Mouse (Mus musculus): ENCODE data around the gene Cemip.
A peak's percentile ranks its signal among the peaks of the same experiment; 100 is the strongest.

Gene Cemip

DNA sequence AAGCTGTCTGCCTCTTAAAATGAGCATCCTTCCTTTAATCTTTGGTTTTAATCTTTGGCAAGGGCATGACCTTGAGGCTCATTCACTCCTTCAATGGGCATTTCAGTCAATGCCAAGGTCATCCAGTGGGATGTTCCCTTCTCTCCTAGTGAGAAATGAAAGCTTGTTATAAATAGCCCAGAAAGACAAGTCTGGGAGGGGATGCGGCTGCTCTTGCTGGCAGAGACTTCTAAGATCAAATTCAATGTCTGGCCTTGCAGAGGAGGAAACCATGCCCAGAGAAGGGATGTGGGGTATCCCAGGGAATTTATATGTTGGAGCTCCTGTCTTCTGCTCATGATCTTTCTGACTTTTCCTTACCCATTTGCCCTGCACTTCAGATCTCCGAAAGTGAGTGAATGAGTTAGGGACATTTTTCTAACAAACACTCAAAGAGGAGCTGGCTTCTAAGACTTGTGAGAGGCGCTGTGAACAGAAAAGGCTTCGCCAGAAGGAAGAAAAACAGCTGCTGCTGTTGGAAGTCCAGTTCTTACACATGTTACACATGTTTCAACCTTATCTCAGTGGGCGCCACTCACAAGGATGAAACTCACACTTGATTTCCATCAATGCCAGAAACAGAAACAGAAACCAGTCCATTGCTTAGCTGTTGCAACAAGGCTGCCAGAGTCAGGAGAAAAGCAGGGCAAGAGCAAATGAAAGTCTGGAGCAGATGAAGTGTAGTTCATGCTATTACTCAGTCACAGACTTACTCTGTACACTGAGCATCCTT is 120.1 kb downstream of the Cemip start:
- no peak for DNase-seq (ENCODE audit: low spot score)

DNA sequence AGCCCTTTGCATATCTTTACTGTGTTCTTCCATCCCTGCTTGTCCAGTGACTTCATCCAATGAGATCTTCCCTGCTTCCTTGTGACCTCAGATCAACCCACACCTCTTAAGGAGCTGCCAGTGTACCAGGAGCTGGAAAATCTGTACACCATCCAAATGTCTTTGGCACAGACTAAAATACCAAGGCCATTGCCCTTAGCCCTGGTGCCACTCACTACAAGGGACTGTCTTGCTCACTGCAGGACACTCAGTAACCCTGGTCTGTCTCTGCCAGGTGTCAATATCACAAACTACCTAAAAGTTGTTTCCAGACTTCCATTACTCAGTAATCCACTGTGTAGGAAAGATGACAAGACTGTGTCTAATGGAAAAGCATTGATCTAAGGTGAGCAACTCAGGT is 121.1 kb downstream of the Cemip start:
- no peak for DNase-seq (ENCODE audit: low spot score)

DNA sequence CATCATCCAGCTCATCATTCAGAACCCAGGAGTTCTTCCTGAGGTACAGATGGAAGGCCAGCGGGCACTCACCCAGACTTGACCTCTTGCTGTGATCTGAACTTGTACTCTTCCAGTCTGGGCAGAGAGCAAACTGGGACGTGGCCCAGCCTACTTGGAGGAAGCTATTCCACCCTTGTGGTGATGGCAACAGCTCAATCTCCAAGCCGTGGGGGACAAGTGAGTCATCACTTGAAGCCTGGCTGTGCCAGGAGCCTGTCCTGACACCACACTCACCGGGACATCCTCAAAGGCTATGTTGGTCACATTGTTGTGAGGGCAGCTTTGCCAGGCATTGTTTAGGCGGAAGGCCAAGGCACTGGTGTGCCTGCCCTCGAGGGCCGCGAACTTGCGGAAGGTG is 133.8 kb downstream of the Cemip start:
- no peak for DNase-seq (ENCODE audit: low spot score)

DNA sequence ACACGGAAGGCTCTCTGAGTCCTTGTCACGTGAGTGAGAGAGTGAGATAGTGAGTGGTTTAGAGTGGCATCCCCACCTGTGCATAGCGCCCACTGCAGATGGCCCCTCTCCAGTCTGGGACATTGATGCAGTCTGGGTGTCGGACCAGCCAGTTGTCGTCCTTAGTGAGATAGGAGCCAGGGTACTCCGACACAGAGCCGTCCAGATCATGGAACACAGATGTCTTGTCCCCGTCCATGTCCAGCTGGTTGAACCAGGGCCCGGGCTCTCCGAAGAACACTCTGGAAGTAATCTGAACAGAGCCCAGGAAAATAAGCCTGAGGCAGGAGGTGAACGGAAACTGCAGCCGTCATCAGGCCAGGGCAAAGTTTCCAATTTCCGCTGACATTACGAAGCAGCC is 135.0 kb downstream of the Cemip start:
- no peak for DNase-seq (ENCODE audit: low spot score)

DNA sequence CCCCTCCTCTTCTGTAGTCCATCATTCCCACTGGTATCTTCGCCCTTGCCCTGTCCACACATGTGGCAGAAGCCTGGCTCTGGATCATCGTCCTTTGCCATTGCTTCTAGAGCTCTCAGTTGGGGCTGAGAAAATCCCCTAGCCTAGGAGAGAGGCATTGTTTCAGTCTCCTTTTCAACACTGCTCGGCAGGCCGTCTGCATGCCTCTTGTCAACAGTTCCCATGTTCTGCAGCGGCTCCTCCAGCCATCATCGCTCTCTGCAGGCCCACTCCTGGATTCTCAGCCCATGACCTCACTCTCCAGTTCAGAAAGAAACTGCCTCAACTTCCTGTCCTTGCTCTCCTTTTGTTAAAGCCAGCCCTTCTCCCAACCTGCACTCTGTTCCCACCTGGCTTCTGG is 136.6 kb downstream of the Cemip start:
- no peak for DNase-seq (ENCODE audit: low spot score)

DNA sequence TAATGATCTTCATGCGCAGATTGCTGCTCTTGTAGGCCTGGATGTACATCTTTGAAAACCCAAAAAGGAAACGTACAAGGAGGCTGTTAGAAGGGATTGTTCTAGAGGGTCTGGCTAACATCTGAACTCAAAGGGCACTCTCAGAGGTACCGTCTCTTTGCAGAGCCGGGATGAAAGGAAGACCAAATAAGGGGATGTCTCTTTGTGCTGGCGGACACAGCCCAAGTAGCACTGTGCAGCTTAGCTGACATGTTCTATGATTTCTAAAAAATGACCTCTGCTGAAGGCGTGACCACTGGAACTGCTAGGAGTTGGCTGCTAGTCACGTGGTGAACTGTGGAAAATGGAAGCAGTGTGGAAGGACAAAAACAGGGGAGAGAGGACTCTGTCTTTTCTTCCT is 137.6 kb downstream of the Cemip start:
- no peak for DNase-seq (ENCODE audit: low spot score)

DNA sequence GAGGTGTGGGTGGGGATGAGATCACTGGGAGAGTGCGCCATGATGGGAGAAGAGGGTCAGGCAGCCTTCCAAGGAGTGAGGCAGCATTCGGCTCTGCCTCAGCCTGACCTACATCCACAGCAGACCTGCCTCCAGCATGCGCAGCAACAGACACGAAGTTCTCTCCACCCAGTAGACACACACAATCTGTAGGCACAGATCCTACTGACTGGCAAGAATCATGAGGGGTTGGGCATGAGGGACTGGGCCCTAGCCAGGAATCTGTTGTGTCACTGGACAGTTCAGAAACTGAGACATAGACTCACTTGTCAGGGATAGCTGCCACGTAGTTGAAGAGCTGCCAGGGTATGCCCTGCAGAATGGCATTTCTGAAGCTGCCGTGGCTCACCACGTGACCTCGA is 144.6 kb downstream of the Cemip start:
- no peak for DNase-seq (ENCODE audit: low spot score)

DNA sequence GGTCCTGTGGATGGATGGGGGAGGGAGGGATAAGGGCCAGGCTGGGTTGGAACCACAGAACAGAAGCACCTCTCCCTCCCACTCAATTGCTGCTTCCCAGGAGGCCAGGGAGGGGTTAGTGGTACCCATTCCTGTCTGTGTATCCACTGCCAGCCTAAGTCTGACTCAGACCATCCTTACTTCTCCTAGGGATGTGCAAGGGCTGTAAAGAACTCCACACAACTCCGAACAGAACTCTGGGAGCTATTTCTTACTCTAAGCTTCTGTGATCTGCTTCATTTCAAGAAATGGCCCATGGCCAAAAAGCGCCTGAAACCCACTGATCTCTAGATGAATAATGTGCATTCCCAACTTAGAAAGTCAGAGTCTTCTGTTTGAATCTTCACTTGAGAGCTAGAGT is 146.2 kb downstream of the Cemip start:
- no peak for DNase-seq (ENCODE audit: low spot score)

DNA sequence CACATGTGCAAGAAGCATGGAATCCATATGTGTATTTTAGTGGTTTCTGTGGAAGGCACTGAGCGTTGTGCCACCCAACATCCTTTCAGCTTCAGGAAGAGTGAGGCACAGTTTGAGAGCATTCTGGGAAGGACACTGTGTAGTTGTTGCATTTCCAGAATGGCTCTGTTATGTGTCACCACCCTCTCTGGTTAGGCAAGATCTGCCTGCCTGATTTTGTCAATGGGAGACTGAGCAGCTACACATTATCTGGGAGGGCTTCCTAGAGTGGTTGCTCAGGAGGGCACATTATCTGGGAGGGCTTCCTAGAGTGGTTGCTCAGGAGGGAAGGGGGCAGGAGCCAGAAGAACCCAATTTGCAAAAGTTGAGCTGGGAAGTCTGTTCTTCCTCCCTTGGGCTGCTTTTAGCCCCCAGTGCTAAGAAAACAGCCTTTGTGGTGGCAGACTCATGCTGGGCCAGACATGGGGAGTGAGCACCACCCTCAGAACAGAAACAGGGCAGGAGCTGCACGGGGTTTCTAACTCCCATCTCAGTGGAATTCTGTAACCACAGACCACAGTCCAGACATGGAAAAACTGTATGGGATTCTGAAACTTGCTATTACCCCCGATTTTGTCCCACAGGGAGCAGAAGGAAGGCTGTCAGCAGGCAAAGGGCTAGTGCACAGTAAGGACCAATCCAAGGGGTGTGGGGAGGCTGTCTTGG is 147.1 kb downstream of the Cemip start:
- DNase-seq (ENCODE audit: low spot score), result no peak

DNA sequence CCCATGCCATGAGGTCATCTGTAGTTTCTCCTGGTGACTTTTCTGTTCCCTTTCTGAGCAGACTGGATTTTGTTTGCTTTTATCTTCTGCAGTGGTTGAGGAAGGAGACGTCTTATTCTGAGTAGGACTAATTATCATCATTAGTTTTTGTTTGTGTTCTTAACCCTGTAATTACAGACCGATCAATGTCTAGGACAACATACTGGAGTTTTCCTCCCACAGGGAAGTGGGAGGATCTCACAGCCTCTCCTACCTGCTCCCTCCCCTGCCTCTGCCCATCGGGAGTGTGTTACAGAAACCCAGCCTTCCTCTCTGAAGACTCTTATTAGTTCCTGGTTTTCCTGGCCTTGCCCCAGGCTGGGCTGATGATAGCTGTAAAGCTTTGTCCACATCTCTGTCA is 164.7 kb downstream of the Cemip start:
- no peak for DNase-seq (ENCODE audit: low spot score)

DNA sequence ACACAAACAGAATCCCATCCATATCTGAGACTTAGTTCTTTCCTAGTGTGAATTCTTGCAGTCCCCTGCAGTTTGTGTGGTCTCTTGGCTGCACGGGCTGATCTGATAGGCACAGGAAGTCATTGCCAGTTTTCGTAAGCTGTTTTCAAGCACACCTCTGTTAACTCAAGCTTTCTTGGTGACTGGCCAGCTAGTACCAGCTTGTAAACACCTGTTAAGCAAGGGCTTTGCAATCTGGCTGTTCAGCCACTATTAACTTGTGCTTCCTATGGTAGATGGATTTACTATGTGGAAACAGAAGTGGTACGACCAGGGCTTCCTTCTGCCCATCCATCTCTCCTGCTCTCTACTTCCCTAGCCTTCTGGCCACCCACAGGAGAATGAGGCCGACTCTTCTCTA is 166.1 kb downstream of the Cemip start:
- DNase-seq (ENCODE audit: low spot score), result no peak

DNA sequence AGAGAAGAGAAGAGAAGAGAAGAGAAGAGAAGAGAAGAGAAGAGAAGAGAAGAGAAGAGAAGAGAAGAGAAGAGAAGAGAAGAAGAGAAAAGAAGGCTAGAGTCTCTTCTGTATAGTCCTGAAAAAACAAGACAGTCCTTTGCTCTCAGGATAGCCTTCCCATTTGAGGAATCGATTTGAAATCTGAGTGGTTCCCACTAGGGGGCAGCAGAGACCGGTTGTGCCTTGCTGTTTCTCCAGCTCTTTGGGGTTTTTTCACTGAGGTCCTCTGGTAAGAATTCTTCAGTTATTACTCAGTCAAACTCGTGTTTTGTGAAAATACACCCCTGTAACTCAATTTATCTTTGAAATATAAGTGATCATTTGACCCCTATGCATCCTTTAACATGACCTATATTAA is 171.7 kb downstream of the Cemip start:
- peak; percentile 87 for DNase-seq (ENCODE audit: low spot score)

DNA sequence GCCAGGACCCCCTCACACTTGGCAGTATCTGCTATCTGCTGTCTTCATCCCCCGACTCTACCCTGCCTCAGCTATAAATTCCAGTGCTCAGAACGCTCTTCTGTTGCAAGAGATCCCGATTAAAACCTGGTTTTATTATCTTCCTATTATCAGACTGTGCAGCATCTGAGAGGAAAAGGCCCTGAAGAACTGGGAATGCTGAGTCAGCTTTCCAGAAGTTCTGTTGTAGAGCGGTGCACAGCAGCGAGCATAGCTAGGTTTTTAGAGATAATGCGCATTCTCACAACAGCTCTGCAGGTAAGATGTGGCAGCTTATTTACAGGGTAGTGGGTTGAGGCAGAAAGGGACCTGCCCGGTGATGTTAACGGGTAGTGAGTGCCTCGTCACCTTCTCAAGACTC is 172.3 kb downstream of the Cemip start:
- DNase-seq (ENCODE audit: low spot score), result no peak

DNA sequence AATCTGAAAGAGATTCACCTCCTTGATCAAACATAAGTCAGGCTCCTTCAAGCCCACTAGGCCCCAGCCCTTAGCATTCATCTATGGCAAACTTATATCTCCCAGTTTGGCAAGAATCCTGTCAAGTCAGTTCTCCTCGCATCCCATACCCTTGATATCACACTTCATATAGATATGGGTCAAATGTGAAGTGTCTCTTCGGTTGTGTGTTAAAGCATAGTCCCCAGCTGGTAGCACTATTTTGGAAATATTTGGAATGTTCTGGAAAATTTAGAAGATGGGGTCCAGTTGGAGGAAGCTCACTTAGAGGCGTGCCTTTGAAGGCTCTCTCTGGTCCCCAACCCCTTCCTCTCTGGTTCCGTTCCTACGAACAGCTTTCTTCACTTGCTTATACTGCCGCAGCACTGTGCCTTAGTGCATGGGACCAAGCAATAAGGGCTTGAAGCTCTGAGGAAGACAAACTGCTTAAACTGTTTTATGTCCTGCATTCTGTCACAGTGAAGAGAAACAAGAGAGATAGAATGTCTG is 172.8 kb downstream of the Cemip start:
- DNase-seq (ENCODE audit: low spot score), result no peak

DNA sequence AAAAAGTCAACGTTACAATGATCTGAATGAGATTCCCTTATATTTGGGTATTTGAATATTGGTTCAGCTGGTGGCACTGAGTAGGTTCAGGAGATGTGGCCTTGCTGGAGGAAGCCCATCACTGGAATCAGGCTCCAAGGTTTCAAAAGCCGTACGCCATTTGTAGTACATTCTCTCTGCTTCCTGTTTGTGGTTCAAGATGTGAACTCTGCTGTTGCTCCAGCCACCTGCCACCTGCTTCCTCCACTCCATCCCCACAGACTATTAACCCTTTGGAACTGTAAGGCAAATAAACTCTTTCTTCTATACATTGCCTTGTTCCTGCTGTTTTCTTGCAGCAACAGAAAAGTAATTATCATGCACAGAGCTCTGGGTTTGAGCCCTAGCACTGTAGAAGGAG is 174.4 kb downstream of the Cemip start:
- no peak for DNase-seq (ENCODE audit: low spot score)

DNA sequence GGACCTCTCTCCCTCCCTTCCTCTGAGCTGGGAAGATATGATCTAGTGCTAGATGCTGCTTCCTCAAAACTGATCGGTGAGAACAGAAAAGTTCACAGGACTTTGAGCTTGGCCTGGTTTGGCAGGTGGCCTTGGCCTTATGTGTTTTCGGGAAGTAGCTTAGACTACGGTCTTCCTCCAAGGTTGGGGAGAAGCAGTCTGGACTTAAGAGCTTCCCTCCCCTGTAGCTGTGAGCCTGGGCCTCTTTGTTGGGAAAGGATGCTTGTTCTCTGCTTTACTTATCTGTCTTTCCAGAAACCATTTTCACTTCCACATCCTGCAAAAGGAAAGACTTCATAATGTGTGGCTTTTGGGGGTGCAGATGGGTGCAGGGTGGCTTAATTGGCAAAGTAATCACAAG is 181.5 kb downstream of the Cemip start:
- DNase-seq (ENCODE audit: low spot score), result no peak

DNA sequence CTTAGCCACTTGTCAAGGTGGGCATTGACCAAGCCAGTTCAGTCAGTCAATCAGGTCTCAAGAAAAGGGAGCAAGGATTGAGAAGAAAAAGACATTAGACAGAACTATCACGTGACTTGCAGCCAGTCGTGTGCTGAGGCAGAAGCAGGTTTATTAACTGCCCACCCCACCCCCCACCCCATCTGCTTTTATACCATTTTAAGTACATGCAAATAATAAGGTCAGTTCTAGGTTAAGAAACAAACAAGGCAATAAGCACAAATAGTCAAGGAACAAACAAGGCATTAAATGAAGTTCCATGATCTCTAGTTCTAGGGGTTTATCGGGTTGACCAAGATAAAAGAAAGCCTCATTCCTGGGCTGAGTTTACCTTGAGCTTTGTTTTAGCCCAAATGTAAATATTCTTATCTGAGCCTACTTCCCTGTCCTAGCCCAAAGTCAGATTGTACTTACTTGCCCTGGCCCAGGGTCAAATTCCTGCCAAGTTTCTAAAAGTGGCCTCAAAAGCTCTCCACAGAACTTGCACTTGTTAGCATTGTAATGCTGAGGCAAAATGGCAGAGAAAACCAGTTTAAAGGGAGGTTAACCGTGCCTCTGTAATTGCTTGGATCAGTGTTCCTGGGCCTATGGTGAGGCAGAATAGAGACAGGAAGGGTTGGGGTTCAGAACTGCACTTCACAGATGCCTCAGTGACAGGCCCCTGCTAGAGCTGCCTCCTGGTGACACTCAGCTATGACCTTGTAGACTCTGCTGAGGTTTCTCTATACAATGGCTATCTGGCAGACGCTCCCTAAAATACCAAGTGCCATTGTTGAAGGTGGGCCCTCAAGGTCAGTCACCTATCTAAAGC is 183.8 kb downstream of the Cemip start:
- no peak for DNase-seq (ENCODE audit: low spot score)

DNA sequence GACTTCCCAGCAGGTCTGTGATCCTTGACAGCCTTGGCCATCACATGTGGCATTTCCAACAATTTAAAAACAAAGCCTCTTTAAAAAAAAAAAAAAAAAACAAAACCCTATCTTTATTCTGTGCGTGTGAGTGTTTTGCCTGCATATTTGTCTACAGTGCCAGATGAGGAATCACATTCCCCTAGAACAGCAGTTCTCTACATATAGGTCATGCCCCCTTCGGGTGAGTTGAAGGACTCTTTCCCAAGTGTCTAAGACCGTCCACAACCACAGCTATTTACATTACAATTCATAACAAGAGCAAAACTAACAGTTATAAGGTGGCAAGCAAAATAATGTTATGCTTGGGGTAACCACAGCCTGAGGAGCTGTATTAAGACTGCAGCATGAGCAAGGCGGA is 184.9 kb downstream of the Cemip start:
- DNase-seq (ENCODE audit: low spot score), result no peak

DNA sequence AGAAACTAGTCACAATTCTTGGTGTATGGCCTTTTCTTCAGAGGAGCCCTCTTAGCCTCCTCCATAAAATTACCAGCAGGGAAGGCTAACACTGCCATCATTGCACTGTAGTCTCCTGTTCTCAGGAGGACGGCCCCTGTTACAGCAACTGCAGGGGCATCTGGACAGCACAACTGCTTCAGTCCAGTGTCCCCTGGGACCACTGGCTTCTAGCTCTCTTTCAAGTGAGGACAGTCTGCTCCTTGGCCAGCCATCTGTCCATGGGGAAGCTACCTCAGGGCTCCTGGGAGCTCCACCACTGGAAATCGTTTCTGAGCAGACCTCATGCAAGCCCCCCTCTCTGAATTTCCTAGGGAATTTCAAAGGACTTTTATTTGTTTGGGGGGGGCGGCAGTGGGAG is 185.8 kb downstream of the Cemip start:
- no peak for DNase-seq (ENCODE audit: low spot score)

DNA sequence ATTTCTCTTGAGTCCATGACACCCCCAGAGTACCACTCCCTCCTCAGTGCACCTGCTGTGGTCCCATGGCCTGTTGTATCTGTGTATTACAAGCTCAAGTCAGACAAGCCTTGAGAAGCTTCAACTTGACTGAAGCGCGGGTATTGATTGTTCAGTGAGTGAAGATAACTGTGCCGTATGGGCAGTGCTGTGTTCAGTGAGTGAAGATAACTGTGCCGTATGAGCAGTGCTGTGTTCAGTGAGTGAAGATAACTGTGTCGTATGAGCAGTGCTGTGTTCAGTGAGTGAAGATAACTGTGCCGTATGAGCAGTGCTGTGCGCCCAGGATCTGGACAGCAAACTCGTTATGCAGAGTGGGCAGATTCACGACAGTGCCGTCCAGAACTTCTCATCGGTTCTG is 188.0 kb downstream of the Cemip start:
- DNase-seq (ENCODE audit: low spot score), result no peak

DNA sequence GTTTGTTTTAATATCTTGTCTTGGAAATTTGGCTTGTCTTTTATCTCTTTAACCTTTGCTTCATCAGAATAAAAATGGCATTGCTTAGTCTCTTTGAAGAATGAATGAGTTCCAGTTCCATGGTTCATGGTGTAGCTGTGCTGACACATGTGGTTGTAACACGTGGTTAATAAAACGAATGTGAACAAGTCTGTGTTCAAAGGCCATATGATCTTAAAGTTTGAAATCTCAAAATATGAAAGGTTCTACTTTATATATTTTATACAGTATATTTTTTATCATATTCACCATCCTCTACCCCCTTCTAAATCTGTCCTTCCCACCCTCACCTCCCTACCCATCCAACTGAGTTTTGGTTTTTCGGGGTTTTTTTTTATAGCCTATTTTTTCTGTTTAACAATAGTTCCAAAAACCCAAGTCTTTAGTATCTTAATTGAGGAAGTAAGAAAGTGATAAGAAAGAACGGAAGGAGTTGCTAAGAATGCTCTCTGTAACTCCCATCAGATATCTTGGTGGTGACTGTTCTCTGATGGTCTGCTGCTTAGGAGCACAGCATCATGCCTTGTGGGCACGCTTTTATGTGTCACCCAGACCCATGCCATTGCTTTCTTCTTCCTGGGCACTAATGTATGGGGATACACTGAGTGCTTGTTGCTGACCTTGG is 190.1 kb downstream of the Cemip start:
- DNase-seq (ENCODE audit: low spot score), result no peak

DNA sequence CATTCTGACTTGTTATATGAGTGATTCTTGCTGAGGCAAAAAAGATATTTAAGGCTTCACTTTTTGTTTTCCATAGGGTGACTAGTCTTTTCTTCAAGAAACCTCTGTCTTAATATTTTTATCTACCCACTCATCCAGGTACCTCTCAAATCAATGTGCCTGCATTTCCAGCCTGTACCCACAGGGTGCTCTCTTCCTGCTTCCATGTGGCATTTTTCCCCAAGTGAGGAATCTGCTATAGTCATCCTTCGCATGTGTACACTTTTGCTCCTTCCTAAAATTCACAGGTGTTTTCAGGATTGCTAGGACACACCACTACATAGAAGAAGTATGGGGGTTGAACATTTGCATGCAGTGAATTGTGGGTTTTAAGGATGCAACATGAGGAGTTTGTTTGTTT is 192.0 kb downstream of the Cemip start:
- DNase-seq (ENCODE audit: low spot score), result no peak
